Mouse (Mus musculus) liver (tissue): ENCODE results near the gene Olfr1140.

Source experiments
- DNase-seq: peaks from one replicate; pipeline ENCODE4 v3.0.0-alpha.2; 2020; ENCODE audit warnings: mixed read lengths

Olfr1140 gene

DNA sequence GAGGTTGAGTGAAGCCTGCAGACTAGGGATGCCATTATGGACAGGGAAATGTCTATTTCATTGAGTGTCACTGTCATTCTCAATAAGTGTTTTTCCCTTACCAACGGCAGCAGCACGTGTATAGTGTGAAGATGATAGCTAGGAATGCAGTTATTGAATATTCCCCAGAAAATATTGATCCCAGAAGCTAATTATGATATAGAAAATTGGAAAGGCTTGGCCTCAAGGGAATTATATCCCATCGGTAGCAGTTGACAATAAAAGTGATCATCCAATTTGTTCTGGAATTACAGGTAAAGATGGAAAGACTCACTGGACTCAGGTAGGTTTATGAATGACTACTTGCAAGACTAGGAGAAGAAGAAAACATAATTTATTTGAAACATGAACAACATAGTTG is at the start of gene Olfr1140:
Gene Olfr1140, plus strand, starts transcription at position 301 of the 400 bp plus-strand sequence.
- no peak for DNase-seq

DNA sequence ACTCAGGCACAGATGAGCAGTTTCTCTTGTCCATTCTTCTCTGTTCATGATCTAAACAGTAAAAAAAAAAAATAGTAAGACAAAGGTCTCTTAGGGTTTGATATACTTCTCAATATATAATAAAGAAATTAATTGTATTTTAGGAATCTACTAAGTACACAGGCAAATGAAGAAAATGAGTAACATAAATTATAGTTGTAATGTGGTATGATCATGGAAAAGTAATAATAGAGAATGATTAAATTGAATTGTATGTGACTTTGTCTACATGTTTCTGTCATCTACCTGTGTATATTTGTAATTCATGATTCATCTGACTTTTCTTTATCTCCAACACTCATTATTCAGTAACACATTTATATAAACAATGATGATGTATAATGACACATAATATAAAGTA is 49.7 kb upstream of the Olfr1140 start, which contains the start of gene Olfr1136:
Gene Olfr1136, minus strand, starts transcription at position 101 of the 400 bp plus-strand sequence.
- DNase-seq, result no peak

DNA sequence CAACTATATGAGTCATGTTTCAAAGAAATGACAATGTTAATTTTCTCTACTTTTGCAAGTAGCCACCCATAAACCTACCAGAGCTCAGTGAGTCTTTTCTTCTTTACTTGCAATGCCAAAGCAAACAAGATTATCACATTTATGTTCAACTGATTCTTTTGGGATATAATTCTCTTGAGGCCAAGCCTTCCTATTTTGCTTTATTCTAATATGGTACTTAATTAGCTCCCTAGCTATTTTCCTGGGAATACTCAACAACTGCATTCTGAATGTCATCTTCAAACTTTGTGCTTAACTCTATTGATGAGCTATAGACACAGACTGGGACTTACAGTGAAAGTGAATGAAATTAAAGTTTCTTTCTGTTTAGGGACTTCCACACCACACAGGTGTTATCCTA is 30.5 kb upstream of the Olfr1140 start, which contains the start of gene Olfr1137:
Gene Olfr1137, minus strand, starts transcription at position 101 of the 400 bp plus-strand sequence.
- no peak for DNase-seq

DNA sequence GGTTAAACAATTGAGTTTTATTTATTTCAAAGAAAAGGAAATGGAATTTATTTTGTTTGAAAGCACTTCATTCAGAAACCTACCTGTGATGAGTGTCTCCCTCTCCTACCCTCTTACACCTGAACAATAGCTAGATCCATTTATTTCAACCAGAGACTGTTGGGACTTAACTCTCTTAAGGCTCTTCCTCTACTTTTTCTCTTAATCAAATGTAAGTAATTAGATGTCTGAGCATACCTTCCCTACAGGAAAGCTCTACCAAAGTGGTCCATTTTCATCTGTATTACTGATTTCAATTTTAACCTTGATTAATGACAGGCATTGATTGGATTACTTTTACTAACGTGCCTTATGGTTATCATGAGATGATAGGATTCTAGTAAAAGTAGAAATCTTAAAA is 3.7 kb upstream of the Olfr1140 start, which contains the start of gene Olfr1138:
Gene Olfr1138, minus strand, starts transcription at position 101 of the 400 bp plus-strand sequence.
- no peak for DNase-seq

DNA sequence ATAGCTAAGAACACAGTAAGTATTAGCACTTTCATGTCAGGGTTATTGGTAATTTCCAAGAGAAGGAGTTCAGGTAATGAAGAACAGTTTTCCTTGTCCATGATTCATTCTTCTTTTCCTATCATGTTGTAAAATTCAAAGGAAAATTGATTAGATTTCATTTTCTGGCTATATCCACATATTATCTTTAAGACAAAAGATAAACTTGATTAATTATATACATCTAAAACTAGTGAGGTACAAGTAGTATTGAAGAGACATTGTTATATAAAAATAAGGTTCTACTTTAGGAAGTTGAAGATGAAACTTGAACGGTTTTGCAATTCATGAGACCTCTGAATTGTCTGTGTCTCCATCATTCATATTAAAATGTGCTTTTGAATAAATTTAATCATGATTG is 10.3 kb downstream of the Olfr1140 start, which contains the start of gene Olfr1141:
Gene Olfr1141, minus strand, starts transcription at position 101 of the 400 bp plus-strand sequence.
- no peak for DNase-seq

DNA sequence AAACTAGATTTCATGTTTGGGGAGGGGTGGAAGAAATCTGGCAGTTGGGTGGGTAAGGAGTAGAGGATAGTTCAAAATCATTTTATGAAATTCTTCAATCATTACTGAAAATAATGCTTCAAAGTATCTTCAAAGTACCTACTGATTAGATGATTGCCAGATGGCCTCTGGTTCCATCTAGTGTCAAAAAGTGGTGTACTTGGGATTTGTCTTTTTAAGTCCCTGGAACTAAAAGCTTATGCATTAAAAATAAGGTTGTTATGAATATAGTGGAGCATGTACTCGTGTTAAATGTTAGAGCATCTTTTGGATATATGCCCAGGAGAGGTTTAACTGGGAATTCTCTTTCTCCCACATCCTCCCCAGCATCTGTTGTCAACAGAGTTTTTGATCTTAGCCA is 32.6 kb downstream of the Olfr1140 start:
- no peak for DNase-seq

DNA sequence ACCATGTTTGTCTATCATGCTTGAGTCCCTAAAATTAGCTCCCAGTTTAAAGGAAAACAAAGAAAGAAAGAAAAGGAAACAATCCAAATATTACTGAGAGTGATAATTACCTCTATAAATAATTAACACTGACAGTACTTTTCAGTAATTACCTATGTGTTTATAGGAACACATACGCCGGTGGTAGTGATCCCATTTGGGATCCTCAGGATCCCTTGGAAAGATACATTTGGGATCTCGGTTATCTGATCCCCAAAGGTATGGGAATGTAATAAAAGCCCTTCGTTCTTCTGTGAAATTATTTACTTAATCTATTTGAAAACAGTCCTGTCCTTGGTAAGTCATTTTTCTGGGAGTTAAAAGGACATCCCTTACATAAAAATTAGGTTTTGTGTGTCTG is 35.6 kb downstream of the Olfr1140 start, which contains the start of gene Olfr152:
Gene Olfr152, plus strand, starts transcription at position 301 of the 400 bp plus-strand sequence.
- no peak for DNase-seq
